Mouse (Mus musculus) retina, postnatal 7 days (tissue): ENCODE results near the gene Mydgf.

Experiments
- DNase-seq: peaks from one replicate; pipeline ENCODE4 v3.0.0-alpha.2; 2012; ENCODE audit warnings: low read depth, low spot score

Gene Mydgf

DNA sequence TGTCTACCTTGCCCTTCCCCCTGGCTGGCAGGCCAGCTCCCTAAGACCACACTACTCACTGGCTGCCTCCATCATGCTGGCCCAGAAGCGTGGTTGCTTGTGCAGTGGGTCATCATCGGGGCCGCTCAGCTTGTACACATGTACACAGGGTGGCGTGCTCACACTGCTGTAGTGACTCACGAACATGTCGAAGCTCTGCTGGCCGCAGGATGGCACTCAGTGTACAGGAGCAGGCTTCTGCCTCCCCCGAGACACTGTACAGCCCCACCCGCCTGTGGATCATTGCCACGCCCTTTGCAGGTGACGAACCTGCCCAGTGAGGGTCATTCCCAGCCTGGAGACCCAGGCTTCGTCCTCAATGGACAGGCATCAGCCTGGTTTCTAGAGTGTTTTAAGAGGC, 10.6 kb upstream of the Mydgf start:
- no peak for DNase-seq

- no peak for DNase-seq
Observed at GRCm38 (mm10) chr17:56191266-56191665, 7.5 kb upstream of the Mydgf start.

DNA sequence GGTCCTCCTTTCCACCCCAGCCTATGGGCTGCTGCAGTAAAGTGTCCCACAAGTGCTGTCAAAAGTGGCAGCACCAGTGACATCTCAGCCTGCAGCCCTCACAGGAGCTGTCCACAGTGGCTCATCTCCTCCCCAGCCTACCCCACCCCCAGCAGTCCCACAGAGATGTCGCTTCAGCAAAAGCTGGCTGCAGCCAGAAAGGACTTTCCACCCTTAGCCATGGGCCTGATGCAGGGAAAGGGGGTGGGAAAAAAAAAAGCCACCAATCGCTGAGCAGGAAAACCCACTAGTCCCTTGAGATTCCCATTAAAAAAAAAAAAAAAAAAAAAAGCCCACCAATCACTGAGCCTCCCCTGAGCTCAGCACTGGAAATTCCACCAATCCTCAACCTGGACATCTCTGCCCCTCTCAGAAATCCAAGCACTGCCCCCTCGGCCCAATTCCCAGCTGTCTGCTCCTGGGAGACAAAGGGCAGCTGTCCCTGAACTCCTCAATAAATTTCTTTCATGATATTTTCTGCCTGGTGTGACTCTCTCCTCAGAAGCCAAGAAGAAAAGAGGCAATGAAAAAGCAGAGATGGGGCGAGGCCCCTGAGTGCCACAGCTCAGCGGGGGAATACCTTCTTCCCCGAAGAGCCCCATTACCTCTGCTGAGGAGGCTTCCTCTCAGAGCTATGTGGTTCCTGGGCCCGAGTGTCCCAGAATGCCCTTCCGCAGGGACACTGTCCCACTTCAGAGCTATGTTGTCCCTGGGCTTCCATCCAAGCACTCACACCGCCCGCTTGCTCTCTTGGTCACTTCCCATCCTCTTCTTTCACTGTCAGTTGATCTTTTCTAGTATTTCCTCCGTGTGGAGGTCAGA, 1.8 kb upstream of the Mydgf start:
- peak; percentile 30 for DNase-seq

GRCm38 (mm10) chr17:56182975-56183657, 604 bp downstream of the Mydgf start:
- DNase-seq = no peak

- no peak for DNase-seq
Observed at GRCm38 (mm10) chr17:56175416-56175815, 8.3 kb downstream of the Mydgf start.

GRCm38 (mm10) chr17:56173401-56174046, 10.2 kb downstream of the Mydgf start:
- no peak for DNase-seq

- DNase-seq = no peak
Observed at GRCm38 (mm10) chr17:56171881-56172280, 11.8 kb downstream of the Mydgf start.

- DNase-seq = no peak
Observed at GRCm38 (mm10) chr17:56171456-56171855, 12.3 kb downstream of the Mydgf start.

DNA sequence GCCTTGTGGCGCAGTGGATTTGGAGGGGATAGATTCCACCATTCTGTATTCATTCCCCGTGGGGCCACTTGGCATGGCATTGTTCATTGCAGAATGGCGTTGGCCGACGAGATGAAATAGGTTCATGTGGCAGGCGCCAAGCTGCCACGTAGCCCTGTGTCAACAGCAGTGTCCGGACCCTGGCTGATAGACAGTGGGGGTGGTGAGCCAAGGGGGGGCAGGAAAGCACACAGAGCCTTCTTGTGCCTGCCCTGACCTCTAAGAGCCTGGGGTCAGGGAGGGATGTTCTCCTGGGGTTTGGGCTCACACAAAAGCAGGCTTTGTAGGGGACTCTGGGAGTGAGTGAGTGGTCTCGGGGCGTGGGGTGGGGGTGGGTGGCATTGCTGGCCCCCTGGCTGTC, 13.1 kb downstream of the Mydgf start:
- no peak for DNase-seq

- no peak for DNase-seq
Observed at GRCm38 (mm10) chr17:56169830-56170229, 13.9 kb downstream of the Mydgf start.

GRCm38 (mm10) chr17:56165671-56166070, 18.0 kb downstream of the Mydgf start:
- no peak for DNase-seq

- DNase-seq = no peak
Observed at GRCm38 (mm10) chr17:56164510-56164909, 19.2 kb downstream of the Mydgf start.

DNA sequence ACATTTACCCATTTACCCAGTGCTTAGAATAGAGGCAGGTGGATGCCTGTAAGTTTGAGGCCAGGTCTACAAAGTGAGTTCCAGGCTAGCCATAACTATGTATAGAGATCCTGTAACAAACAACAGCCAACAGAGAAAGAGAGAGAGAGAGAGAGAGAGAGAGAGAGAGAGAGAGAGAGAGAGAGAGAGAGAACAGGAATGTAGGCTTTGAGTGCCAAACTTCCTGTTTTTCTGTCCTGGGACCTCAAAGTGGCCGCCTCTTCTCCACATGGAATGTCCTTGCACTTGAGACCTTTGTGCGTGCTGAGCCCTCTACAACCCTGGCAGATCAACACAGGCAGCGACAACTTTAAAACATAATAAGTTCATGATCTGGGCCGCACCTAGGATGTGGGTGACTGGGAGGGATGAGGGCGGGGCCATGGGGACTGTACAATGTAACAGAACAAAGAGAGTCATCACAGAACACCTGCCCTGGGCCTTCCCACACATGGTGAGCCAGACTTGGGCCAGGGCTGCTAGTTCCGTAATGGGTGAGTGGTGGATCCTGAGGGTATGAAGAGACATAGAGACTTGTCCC, 20.1 kb downstream of the Mydgf start:
- DNase-seq = no peak

DNA sequence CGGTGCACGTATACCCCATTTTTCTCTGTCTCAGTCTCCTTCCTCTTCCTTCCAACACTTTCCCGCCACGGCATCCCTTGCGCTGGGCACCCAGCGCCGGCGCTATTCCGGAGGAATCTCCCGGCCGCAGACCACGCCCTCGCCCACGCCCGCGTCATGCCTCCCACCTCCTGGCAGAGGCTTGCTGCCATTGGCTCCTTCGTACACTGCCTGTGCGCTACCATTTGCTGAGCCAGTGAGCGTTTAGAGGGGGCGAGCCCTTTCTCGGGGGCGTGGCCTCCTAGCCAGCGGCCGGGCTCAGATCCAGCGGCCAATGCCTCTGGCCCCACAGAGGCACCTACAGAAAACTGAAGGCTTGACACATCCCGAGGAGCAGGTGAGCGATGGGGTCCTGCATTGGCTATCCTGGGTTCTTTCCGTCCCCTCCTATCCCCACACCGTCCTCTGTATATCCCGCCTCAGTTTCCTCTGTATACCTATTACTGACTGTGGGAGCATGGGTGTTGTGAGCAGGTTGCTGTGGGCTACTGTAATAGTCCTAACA, 21.4 kb downstream of the Mydgf start, which contains the start of gene Tnfaip8l1:
Tnfaip8l1 (plus strand) TSS at position 247 of the 544 bp plus-strand sequence.
- DNase-seq = peak; percentile 79

- DNase-seq = peak; percentile 62
Observed at GRCm38 (mm10) chr17:56159729-56160128, 24.0 kb downstream of the Mydgf start.

DNA sequence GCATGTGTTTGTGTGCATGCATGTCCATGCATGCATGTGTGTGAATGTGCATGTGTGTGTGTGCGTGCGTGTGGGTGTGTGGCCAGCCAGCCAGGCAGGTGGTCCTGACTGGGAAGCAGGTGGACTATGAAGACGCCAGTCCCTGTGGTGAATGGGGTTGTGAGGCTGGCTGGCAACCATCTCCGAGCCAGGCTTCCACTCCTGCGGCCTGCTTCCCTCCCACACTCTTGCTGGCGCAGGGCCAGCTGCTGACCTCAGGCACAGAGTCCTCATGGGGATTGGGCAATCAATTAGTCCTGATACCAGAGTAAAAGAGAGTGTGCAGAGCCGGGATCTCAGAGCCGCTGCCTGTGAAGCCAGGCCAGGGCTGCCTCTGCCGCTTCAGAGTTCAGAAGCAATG, 30.1 kb downstream of the Mydgf start:
- peak; percentile 57 for DNase-seq

- no peak for DNase-seq
Observed at GRCm38 (mm10) chr17:56149897-56150296, 33.8 kb downstream of the Mydgf start.

DNA sequence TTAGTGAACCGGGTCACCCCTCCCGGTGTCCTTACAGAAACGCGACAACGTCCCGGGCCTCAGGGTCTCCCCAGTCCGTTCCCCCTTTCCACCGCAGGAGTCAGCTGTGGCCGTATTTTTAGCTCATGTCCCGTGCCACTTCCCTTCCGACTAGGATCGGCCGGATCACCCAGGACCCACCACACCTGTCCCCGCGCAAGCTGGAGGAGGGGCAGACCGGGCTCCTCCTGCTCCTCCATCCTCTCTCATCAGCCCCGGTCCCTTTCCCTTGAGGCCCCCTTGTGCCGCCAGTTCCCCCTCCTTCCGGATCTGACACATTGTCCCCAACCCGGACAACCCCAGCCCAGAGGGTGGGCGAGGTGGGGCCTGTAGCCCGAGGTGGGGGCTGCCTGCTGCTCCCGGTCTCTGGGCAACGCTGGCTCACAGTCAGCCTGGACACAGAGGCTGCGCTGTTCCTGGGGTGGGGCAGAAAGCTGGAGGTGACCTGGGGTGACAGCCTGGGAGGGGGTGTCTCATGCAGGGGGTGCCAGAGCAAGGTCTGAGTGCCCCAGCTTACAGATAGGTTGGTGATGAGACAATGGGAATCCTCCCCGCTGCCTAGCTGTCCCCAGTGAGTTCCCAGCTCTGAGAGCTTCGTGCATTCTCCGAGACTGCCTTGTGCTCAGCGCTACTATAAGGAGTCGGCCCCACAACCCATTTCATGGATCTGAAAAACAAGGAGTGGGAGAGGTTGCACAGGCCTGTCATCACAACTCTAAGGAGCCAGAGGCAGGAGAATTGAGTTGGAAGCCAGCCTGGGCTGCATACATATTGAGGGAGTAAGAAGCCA, 34.7 kb downstream of the Mydgf start:
- DNase-seq = no peak

DNA sequence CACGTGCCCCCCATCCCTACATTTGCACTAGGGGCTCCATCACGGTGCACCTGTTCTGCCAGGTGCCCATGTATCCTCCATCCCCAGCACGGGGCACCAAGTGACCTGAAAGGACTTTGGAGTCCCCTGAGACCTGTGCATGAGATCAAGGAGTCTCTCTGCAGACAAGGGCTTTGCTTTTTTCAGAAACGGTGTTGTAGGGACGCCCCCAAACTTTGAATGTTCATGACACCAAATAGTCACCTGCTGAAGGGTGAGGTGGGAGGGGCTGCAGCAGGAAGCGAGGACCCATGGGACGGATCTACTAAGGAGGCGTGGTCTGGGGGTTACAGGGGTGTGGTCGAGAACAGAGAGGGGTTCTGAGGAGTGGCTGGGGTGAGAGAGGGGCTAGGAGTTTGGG, 35.4 kb downstream of the Mydgf start:
- DNase-seq = no peak

GRCm38 (mm10) chr17:56147420-56147819, 36.3 kb downstream of the Mydgf start:
- DNase-seq = no peak

DNA sequence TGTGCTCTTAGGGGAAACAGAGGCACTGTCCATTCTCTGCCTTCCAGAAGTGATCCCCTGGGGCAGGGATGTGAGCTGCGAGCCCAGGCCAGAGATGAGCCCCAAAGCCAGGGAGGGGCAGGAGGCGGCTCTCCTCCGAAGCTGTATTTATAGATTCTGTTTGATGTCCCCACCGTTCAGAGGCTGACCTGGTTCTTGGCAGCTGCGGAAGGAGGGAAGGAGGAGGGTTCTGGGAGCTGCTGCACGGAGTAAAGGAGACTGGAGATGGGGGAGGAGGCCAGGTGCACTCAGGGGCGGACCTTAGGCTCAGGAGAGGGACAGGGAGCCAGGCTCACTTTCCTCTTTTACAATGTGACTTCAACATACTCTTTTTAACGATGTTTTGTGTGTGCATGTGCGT, 37.6 kb downstream of the Mydgf start:
- no peak for DNase-seq
